Mouse (Mus musculus): ENCODE results near the gene Otud7b. TPM values are rescaled to one million over a fixed set of nuclear protein-coding genes. Genes with fewer than 3 reads are reported as not detected.

Gene Otud7b
- polyA plus RNA-seq, 1 experiment from 2014 or later = 4.4 TPM

- 81% methylated on average over 3 of the region's 3 CpGs for WGBS
These were observed 30.7 kb downstream of the Otud7b start for GRCm38 (mm10) chr3:96135011-96135410.

GRCm38 (mm10) chr3:96147950-96148349 is 43.6 kb downstream of the Otud7b start:
- WGBS = 21% methylated on average over 5 of the region's 5 CpGs

More at GRCm38 (mm10) chr3:96135011-96135410, 30.7 kb downstream of the Otud7b start:
- peaks cover 13% of the 10 kb centered on the region; the same call in 1 of the 2 replicates for H3K36me3 ChIP-seq (ENCODE audit: control insufficient read depth, insufficient read depth, low read length)
- ATAC-seq = no peak
- H3K9me3 ChIP-seq (replicated peaks; ENCODE audit: control insufficient read depth, low read length) = no peaks in the 10 kb centered on the region
- no peaks in the 10 kb centered on the region for H3K4me1 ChIP-seq (ENCODE audit: control insufficient read depth, insufficient read depth, low read length)
- no peaks in the 10 kb centered on the region for H3K27me3 ChIP-seq (replicated peaks; ENCODE audit: control insufficient read depth, insufficient read depth, low read length)
- no peak overlapping the region for H3K4me2 ChIP-seq (ENCODE audit: low read length)
- no peak overlapping the region for H3K27ac ChIP-seq (ENCODE audit: low read depth, low read length)
- no peak for DNase-seq (ENCODE audit: low spot score)
- no peak overlapping the region for H3K9ac ChIP-seq (ENCODE audit: low read length)
- H3K4me3 ChIP-seq (ENCODE audit: low read depth, low read length) = no peak overlapping the region

GRCm38 (mm10) chr3:96151836-96152235 is 47.5 kb downstream of the Otud7b start:
- no peak overlapping the region for H3K9ac ChIP-seq (ENCODE audit: low read length)
- peaks cover 55% of the 10 kb centered on the region for H3K36me3 ChIP-seq (ENCODE audit: control insufficient read depth, insufficient read depth, low read length)
- no peaks in the 10 kb centered on the region for H3K9me3 ChIP-seq (replicated peaks; ENCODE audit: control insufficient read depth, low read length)
- no peak overlapping the region for H3K4me2 ChIP-seq (ENCODE audit: low read length)
- H3K27me3 ChIP-seq (replicated peaks; ENCODE audit: control insufficient read depth, insufficient read depth, low read length) = no peaks in the 10 kb centered on the region
- WGBS = 90% methylated on average over 7 of the region's 7 CpGs
- no peaks in the 10 kb centered on the region for H3K4me1 ChIP-seq (ENCODE audit: control insufficient read depth, insufficient read depth, low read length)
- ATAC-seq = no peak
- H3K27ac ChIP-seq (ENCODE audit: low read depth, low read length) = no peak overlapping the region
- H3K4me3 ChIP-seq (ENCODE audit: low read depth, low read length) = no peak overlapping the region
- no peak for DNase-seq (ENCODE audit: low spot score)

More at GRCm38 (mm10) chr3:96147950-96148349, 43.6 kb downstream of the Otud7b start:
- Histone ChIP-seq H3K4me3 (ENCODE audit: low read depth, low read length) (no peak overlapping the region), H3K9ac (ENCODE audit: low read length) (no peak overlapping the region), H3K27ac (ENCODE audit: low read depth, low read length) (no peak overlapping the region), H3K36me3 (ENCODE audit: control insufficient read depth, insufficient read depth, low read length) (peaks cover 41% of the 10 kb centered on the region), H3K9me3 (replicated peaks; ENCODE audit: control insufficient read depth, low read length) (no peaks in the 10 kb centered on the region), H3K27me3 (replicated peaks; ENCODE audit: control insufficient read depth, insufficient read depth, low read length) (no peaks in the 10 kb centered on the region), H3K4me2 (ENCODE audit: low read length) (no peak overlapping the region), H3K4me1 (ENCODE audit: control insufficient read depth, insufficient read depth, low read length) (no peaks in the 10 kb centered on the region)
- no peak for ATAC-seq
- DNase-seq (ENCODE audit: low spot score) = peak; percentile 87

- H3K4me1 ChIP-seq (ENCODE audit: control insufficient read depth, insufficient read depth, low read length) = no peaks in the 10 kb centered on the region
- H3K27ac ChIP-seq (ENCODE audit: low read depth, low read length) = no peak overlapping the region
- no peak overlapping the region for H3K4me3 ChIP-seq (ENCODE audit: low read depth, low read length)
- H3K27me3 ChIP-seq (replicated peaks; ENCODE audit: control insufficient read depth, insufficient read depth, low read length) = no peaks in the 10 kb centered on the region
- no peaks in the 10 kb centered on the region for H3K9me3 ChIP-seq (replicated peaks; ENCODE audit: control insufficient read depth, low read length)
- H3K36me3 ChIP-seq (ENCODE audit: control insufficient read depth, insufficient read depth, low read length) = peaks cover 55% of the 10 kb centered on the region
- H3K4me2 ChIP-seq (ENCODE audit: low read length) = no peak overlapping the region
- ATAC-seq (no peak), DNase-seq (ENCODE audit: low spot score) (no peak)
- 90% methylated on average over 5 of the region's 5 CpGs for WGBS
- H3K9ac ChIP-seq (ENCODE audit: low read length) = no peak overlapping the region
These were observed 48.3 kb downstream of the Otud7b start for GRCm38 (mm10) chr3:96152611-96153010.

DNA sequence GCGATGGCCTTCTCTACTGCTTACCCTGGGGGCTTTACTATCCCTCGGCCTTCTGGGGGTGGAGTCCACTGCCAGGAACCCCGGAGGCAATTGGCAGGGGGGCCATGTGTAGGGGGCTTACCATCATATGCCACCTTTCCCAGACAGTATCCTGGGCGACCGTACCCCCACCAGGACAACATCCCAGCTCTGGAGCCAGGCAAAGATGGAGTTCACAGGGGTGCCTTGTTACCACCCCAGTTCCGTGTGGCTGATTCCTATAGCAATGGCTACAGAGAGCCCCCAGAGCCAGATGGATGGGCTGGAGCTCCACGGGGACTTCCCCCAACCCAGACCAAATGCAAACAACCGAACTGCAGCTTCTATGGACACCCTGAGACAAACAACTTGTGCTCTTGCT is 51.2 kb downstream of the Otud7b start:
- DNase-seq (ENCODE audit: low spot score) (no peak), ATAC-seq (no peak)
- Histone ChIP-seq H3K27ac (ENCODE audit: low read depth, low read length) (no peak overlapping the region), H3K4me1 (ENCODE audit: control insufficient read depth, insufficient read depth, low read length) (peaks cover under 1% of the 10 kb centered on the region), H3K4me3 (ENCODE audit: low read depth, low read length) (no peak overlapping the region), H3K4me2 (ENCODE audit: low read length) (no peak overlapping the region), H3K27me3 (replicated peaks; ENCODE audit: control insufficient read depth, insufficient read depth, low read length) (no peaks in the 10 kb centered on the region), H3K36me3 (ENCODE audit: control insufficient read depth, insufficient read depth, low read length) (peaks cover 53% of the 10 kb centered on the region), H3K9me3 (replicated peaks; ENCODE audit: control insufficient read depth, low read length) (no peaks in the 10 kb centered on the region), H3K9ac (ENCODE audit: low read length) (no peak overlapping the region)
- WGBS = 79% methylated on average over 8 of the region's 8 CpGs

DNA sequence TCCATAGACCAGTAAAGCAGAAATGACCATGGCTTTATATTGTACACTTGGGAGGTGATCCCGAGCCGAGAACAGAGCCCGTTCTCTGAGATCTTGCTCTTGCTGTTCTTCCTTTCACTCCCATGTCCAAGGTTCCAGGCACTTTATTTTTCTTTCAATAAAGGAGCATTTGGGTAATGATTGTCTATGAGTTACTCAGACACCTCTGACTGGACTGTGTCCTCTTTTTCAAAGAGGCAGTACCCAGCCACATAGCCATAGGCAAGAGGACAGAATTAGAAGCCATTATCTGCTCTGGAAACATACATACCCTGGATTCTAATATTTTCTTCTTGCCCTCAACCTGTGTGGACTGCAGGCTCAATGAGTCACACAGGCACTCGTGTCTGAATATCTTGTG is 55.5 kb downstream of the Otud7b start:
- Histone ChIP-seq H3K36me3 (ENCODE audit: control insufficient read depth, insufficient read depth, low read length) (peaks cover 12% of the 10 kb centered on the region; the same call in 1 of the 2 replicates), H3K27me3 (replicated peaks; ENCODE audit: control insufficient read depth, insufficient read depth, low read length) (no peaks in the 10 kb centered on the region), H3K4me1 (ENCODE audit: control insufficient read depth, insufficient read depth, low read length) (peaks cover 12% of the 10 kb centered on the region), H3K27ac (ENCODE audit: low read depth, low read length) (no peak overlapping the region), H3K9me3 (replicated peaks; ENCODE audit: control insufficient read depth, low read length) (no peaks in the 10 kb centered on the region), H3K4me3 (ENCODE audit: low read depth, low read length) (no peak overlapping the region), H3K9ac (ENCODE audit: low read length) (no peak overlapping the region), H3K4me2 (ENCODE audit: low read length) (no peak overlapping the region)
- ATAC-seq = no peak
- no peak for DNase-seq (ENCODE audit: low spot score)
- WGBS = 83% methylated on average over 4 of the region's 4 CpGs

DNA sequence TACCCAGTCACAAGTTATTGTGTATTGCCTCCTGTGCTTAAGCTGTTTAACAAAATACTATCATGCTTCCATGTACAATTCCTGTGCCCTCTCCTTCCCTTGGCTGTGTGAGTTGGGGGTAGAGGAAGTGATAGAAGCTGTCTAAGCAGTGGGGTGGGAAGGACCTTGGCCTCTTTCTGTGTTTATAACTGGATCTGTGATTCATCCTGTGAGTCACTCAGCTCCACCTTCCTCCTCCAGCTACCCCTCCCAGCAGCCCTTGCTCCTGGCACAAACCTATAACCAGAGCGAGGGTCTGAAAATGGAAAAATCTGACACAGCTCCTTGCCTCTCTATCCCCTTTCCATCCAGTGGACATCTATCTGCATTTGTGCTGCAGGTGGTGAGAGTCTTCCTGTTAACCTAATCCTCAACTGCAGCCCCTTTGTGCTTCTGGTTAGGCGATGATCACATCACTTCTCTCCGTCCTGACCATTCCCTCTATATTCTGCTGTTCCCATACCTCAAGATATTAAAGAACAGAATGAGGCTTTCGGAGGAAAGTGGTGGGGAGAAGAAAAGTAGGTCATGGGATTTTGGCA is 56.0 kb downstream of the Otud7b start:
- Histone ChIP-seq H3K9ac (ENCODE audit: low read length) (no peak overlapping the region), H3K4me1 (ENCODE audit: control insufficient read depth, insufficient read depth, low read length) (peaks cover 12% of the 10 kb centered on the region), H3K27ac (ENCODE audit: low read depth, low read length) (no peak overlapping the region), H3K4me2 (ENCODE audit: low read length) (peak overlapping the region; percentile 69), H3K36me3 (ENCODE audit: control insufficient read depth, insufficient read depth, low read length) (peaks cover 7% of the 10 kb centered on the region; the same call in 1 of the 2 replicates), H3K9me3 (replicated peaks; ENCODE audit: control insufficient read depth, low read length) (no peaks in the 10 kb centered on the region), H3K4me3 (ENCODE audit: low read depth, low read length) (no peak overlapping the region), H3K27me3 (replicated peaks; ENCODE audit: control insufficient read depth, insufficient read depth, low read length) (no peaks in the 10 kb centered on the region)
- DNase-seq (ENCODE audit: low spot score) (peak; percentile 4), ATAC-seq (no peak; the same call in 1 of the 2 replicates)
- 69% methylated on average over 4 of the region's 4 CpGs for WGBS

DNA sequence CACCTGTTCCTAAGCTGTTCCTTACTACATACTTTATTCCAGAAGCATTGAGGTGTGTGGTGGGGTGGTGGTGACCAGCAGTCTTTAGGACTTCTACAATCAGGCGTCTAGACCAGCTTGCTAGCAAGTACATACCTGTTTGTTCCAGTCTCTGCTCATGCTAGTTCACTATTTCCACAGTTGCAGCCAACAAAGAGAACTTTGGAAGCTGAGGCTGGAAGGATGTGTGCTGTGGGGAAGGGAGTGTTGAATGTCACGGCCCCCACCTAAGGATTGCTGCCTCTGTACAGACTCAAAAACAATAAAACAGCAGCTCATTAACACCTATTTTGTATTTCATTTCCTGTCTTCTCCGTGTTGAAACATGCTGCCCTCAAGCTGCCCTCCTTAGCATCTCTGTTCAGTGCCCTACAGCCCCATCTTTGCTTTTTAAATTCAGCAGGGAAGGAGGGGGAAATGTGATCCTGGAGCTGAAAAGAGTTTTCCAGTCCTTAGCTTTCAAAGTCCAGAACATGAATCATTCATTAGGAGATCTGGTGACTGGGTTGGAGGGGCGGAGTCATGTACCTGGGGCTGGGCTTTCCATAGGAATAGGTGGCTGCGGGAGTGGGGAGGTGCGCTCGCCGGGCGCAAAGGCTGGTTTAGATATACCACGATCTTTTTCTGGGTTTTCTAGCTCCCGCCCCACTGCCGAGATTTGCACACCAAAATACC is 56.6 kb downstream of the Otud7b start:
- H3K9ac ChIP-seq (ENCODE audit: low read length) = peak overlapping the region; percentile 54
- 2% methylated on average over 12 of the region's 12 CpGs for WGBS
- no peaks in the 10 kb centered on the region for H3K9me3 ChIP-seq (replicated peaks; ENCODE audit: control insufficient read depth, low read length)
- DNase-seq (ENCODE audit: low spot score) (peak; percentile 67), ATAC-seq (peak; percentile 76)
- H3K4me2 ChIP-seq (ENCODE audit: low read length) = peak overlapping the region; percentile 69
- no peaks in the 10 kb centered on the region for H3K27me3 ChIP-seq (replicated peaks; ENCODE audit: control insufficient read depth, insufficient read depth, low read length)
- H3K27ac ChIP-seq (ENCODE audit: low read depth, low read length) = no peak overlapping the region
- H3K4me1 ChIP-seq (ENCODE audit: control insufficient read depth, insufficient read depth, low read length) = peaks cover 12% of the 10 kb centered on the region
- H3K4me3 ChIP-seq (ENCODE audit: low read depth, low read length) = peak overlapping the region; percentile 29
- 0 out of 2 replicates have a peak, but pooled peaks cover 1% of the 10 kb centered on the region for H3K36me3 ChIP-seq (ENCODE audit: control insufficient read depth, insufficient read depth, low read length)

Data from forebrain, embryonic 14.5 days (tissue).